Mouse (Mus musculus) heart, postnatal 25 days (tissue): ENCODE data around the gene Abi1. TPM values are rescaled to one million over a fixed set of nuclear protein-coding genes. Genes with fewer than 3 reads are reported as not detected.

ENCODE experiments used
- total RNA-seq, 2 experiments: library from RNA; stranded (reverse); gene quantifications; 2 replicates each; pipeline ENCODE4 v1.2.3; 2021

Abi1 gene
- total RNA-seq, 2 experiments from 2014 or later = 23.2 to 25.9 TPM

Other genes with a start within 250 kb of the Abi1 start
- 10 to 100 TPM; 29.6 to 31.6 TPM for gene Pdss1, start 144.7 kb downstream of the Abi1 start, total RNA-seq
- 10 to 100 TPM; 25.0 to 30.2 TPM for gene Acbd5, start 27.9 kb upstream of the Abi1 start, total RNA-seq
- under 1 TPM; 0.26 to 0.48 TPM for gene Mastl, start 115.8 kb upstream of the Abi1 start, total RNA-seq
- gene Yme1l1, start 116.1 kb upstream of the Abi1 start, total RNA-seq = 10 to 100 TPM; 65.4 to 74.4 TPM
- gene 4931423N10Rik, start 167.2 kb upstream of the Abi1 start, total RNA-seq = not detected